In the genomic region with DNA sequence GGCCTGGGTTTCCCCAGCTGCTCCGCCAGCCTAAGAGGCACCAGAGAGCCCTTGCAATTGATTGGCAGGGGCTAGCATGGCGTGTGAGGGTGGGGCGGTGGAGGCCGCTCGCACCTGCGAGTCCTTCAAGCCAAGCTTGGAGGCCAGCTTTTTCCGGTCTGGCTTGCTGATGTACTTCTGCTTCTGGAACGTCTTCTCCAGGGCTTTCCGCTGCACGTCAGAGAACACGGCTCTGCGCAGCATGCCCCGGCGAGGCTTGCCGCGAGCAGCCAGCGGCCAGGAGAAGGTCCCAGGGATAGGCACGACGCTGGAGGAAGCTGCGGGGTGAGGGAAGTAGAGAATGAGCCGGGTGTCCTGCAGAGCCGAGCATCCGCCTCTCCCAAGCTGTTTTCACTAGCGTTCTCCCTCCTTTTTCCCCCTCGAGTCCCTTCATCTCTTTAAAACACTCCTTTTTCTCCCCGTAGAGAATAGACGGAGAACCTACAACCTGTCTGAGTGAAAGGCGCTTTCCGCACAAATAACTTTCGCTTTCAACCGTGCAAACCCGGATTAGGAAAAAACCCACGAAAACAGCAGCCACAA, we compare ENCODE assay signal across 9 mouse cellular contexts. TPM values are rescaled to one million over a fixed set of nuclear protein-coding genes. Genes with fewer than 3 reads are reported as not detected.
DNase-seq lines count a peak whose midpoint lies in the region; ATAC-seq and TF ChIP-seq lines count a peak whose summit lies in the region.
"Had no signal": no experiment of that assay in that cellular context is flagged by ENCODE, and none has a peak within 500 bp of the region (broad histone marks: within the 10 kb centered on the region; RNA-seq: fewer than 3 reads in every experiment).

No protein-coding gene starts in this region.

- ATAC-seq in heart, embryonic 16.5 days (replicated peaks; ENCODE audit: extremely low read depth, insufficient read depth, low FRiP score) = peak; percentile 63
- peak; percentile 41; the same call in 1 of the 2 replicates for ATAC-seq in limb, embryonic 15.5 days (ENCODE audit: insufficient number of reproducible peaks, low FRiP score, low TSS enrichment, low read depth)
- ATAC-seq in midbrain, postnatal 0 days (ENCODE audit: low FRiP score) = no peak

- no peaks in the 10 kb centered on the region for H3K9me3 ChIP-seq in heart, embryonic 16.5 days (replicated peaks; ENCODE audit: control insufficient read depth, low read length)
- H3K9me3 ChIP-seq in limb, embryonic 15.5 days = no peaks in the 10 kb centered on the region
- H3K9me3 ChIP-seq in midbrain, postnatal 0 days (ENCODE audit: low read length) = no peaks in the 10 kb centered on the region

- no peaks in the 10 kb centered on the region for H3K36me3 ChIP-seq in heart, embryonic 16.5 days (ENCODE audit: control insufficient read depth, insufficient read depth)
- no peaks in the 10 kb centered on the region for H3K36me3 ChIP-seq in limb, embryonic 15.5 days
- no peaks in the 10 kb centered on the region for H3K36me3 ChIP-seq in midbrain, postnatal 0 days (ENCODE audit: insufficient read depth, low read length)

- peaks cover 75% of the 10 kb centered on the region for H3K27me3 ChIP-seq in heart, embryonic 16.5 days (ENCODE audit: control insufficient read depth, insufficient read depth, low read length)
- peaks cover 83% of the 10 kb centered on the region for H3K27me3 ChIP-seq in limb, embryonic 15.5 days
- H3K27me3 ChIP-seq in midbrain, postnatal 0 days (ENCODE audit: insufficient read depth, low read length) = peaks cover 55% of the 10 kb centered on the region

- H3K4me3 ChIP-seq in bone marrow macrophage, adult 2 months (ENCODE audit: insufficient read depth, low read length) = peak overlapping the region; percentile 46
- peak overlapping the region; percentile 48 for H3K4me3 ChIP-seq in heart, embryonic 16.5 days (ENCODE audit: low read length)
- peak overlapping the region; percentile 35 for H3K4me3 ChIP-seq in limb, embryonic 15.5 days
- H3K4me3 ChIP-seq in midbrain, postnatal 0 days (ENCODE audit: low read depth, low read length) = peak overlapping the region; percentile 22

- no peak for TF ChIP-seq CTCF in bone marrow macrophage, adult 2 months (IDR thresholded peaks at IDR 0.05; ENCODE audit: low read depth, low read length)
- no peak for TF ChIP-seq CTCF in midbrain, postnatal 0 days (IDR thresholded peaks at IDR 0.05)

- no peak overlapping the region for H3K9ac ChIP-seq in heart, embryonic 16.5 days (ENCODE audit: low read length)
- H3K9ac ChIP-seq in limb, embryonic 15.5 days = no peak overlapping the region
- H3K9ac ChIP-seq in midbrain, postnatal 0 days (replicated peaks; ENCODE audit: low read length, poor library complexity, severe bottlenecking) = no peak overlapping the region

- DNase-seq in heart, adult 18-20 months = peak; percentile 19 to 25
- no peak for DNase-seq in heart, adult 11 months
- DNase-seq in midbrain, postnatal 0 days (ENCODE audit: low spot score) = no peak
- no peak for DNase-seq in frontal cortex, postnatal 36 days (ENCODE audit: low spot score in 2 of 2)
- no peak for DNase-seq in layer of hippocampus, adult 8-10 months (ENCODE audit: low spot score in 2 of 2)

- H3K4me2 ChIP-seq in heart, embryonic 16.5 days (ENCODE audit: low read depth, low read length) = peak overlapping the region; percentile 66
- H3K4me2 ChIP-seq in limb, embryonic 15.5 days = peak overlapping the region; percentile 53
- peak overlapping the region; percentile 46 for H3K4me2 ChIP-seq in midbrain, postnatal 0 days (ENCODE audit: low read depth, low read length, poor library complexity, severe bottlenecking)

- no peak overlapping the region for H3K27ac ChIP-seq in bone marrow macrophage, adult 2 months (ENCODE audit: insufficient read depth, low read depth, low read length)
- H3K27ac ChIP-seq in heart, embryonic 16.5 days (ENCODE audit: low read length) = no peak overlapping the region
- no peak overlapping the region for H3K27ac ChIP-seq in limb, embryonic 15.5 days
- H3K27ac ChIP-seq in midbrain, postnatal 0 days (ENCODE audit: low read depth, low read length) = no peak overlapping the region

- under 1% methylated on average over 33 of the region's 33 CpGs for WGBS in heart, embryonic 16.5 days
- 1% methylated on average over 33 of the region's 33 CpGs for WGBS in limb, embryonic 15.5 days
- under 1% methylated on average over 33 of the region's 33 CpGs for WGBS in midbrain, postnatal 0 days

- no peaks in the 10 kb centered on the region for H3K4me1 ChIP-seq in bone marrow macrophage, adult 2 months (ENCODE audit: control insufficient read depth, insufficient read depth, low read length)
- peaks cover 13% of the 10 kb centered on the region for H3K4me1 ChIP-seq in heart, embryonic 16.5 days (ENCODE audit: control insufficient read depth, insufficient read depth, low read length)
- peaks cover 40% of the 10 kb centered on the region for H3K4me1 ChIP-seq in limb, embryonic 15.5 days
- no peaks in the 10 kb centered on the region for H3K4me1 ChIP-seq in midbrain, postnatal 0 days (ENCODE audit: insufficient read depth, low read length)

- no peak for TF ChIP-seq POLR2A in bone marrow macrophage, adult 2 months (IDR thresholded peaks at IDR 0.05; ENCODE audit: borderline replicate concordance, low read depth, low read length)

RNA-seq across cellular contexts. Expression of gene Dbx1, which starts 3.2 kb away (rescaled TPM):
- total RNA-seq in heart, adult 18-20 months (2021) = not detected
- not detected in 2 replicates for polyA plus RNA-seq in bone marrow macrophage, adult 2 months (2012; ENCODE audit: insufficient read depth, insufficient read length, missing spikeins)
- not detected in 2 replicates for polyA plus RNA-seq in heart, embryonic 16.5 days (2015; fragmentation: Nextera tagmentation; extraction: Ambion mirVana)
- 2.0 and 3.5 TPM in 2 replicates for polyA plus RNA-seq in limb, embryonic 15.5 days (2015; fragmentation: Nextera tagmentation; extraction: Ambion mirVana)
- total RNA-seq in midbrain, postnatal 0 days (2014; rRNA removed) = 0.77 and 1.6 TPM in 2 replicates
- 0.84 and 1.2 TPM in 2 replicates for polyA plus RNA-seq in midbrain, postnatal 0 days (2015; fragmentation: Nextera tagmentation; extraction: Ambion mirVana)
- not detected for total RNA-seq in layer of hippocampus, adult 8-10 months (2022)
- total RNA-seq: MEL had no signal

Comparison
In these comparisons a context has a peak if more than half of its experiments do, and no peak if none do; other contexts are left out.
1. DNase-seq: peak in heart, adult 18-20 months (2 of 2); none in heart, adult 11 months (single experiment), midbrain, postnatal 0 days (single experiment), frontal cortex, postnatal 36 days (0 of 2) and layer of hippocampus, adult 8-10 months (0 of 2).
2. Peak in every context shown above with its lines, with median percentiles within 50 percentile points of each other: H3K4me3 ChIP-seq and H3K4me2 ChIP-seq.